Mouse (Mus musculus) thymus, postnatal 10 days (tissue): ENCODE data around the gene Tmem255b.

Experiments
- DNase-seq, 2 experiments: peaks; one replicate each; pipeline ENCODE4 v3.0.0; 2021; ENCODE audit warnings: low spot score in 2 of 2

Gene Tmem255b

GRCm38 (mm10) chr8:13434889-13435288, at the start of gene Tmem255b:
Gene Tmem255b, plus strand, starts transcription at chr8:13435189.
- no peak for DNase-seq

GRCm38 (mm10) chr8:13386366-13386765, 48.6 kb upstream of the Tmem255b start:
- DNase-seq, result no peak

- DNase-seq, result no peak
Measured at GRCm38 (mm10) chr8:13387728-13388127, 47.3 kb upstream of the Tmem255b start.

- no peak for DNase-seq
Measured at GRCm38 (mm10) chr8:13388744-13389143, 46.2 kb upstream of the Tmem255b start.

- DNase-seq, result no peak
Measured at GRCm38 (mm10) chr8:13393869-13394268, 41.1 kb upstream of the Tmem255b start.

- DNase-seq, result no peak
Measured at GRCm38 (mm10) chr8:13396725-13397124, 38.3 kb upstream of the Tmem255b start, which contains the start of gene Atp4b. Gene Atp4b, minus strand, starts transcription at chr8:13396825.

- DNase-seq, result no peak
Measured at GRCm38 (mm10) chr8:13403517-13403916, 31.5 kb upstream of the Tmem255b start.

- no peak for DNase-seq
Measured at GRCm38 (mm10) chr8:13404666-13405131, 30.3 kb upstream of the Tmem255b start, which contains the start of gene Grk1. Gene Grk1, plus strand, starts transcription at chr8:13405081.

- no peak for DNase-seq
Measured at GRCm38 (mm10) chr8:13406011-13406410, 29.0 kb upstream of the Tmem255b start.

- peak; percentile 44 to 78 for DNase-seq
Measured at GRCm38 (mm10) chr8:13411597-13411996, 23.4 kb upstream of the Tmem255b start.

- peak; percentile 19 to 67 for DNase-seq
Measured at GRCm38 (mm10) chr8:13412891-13413558, 22.0 kb upstream of the Tmem255b start.

- peak; percentile 29 to 38 for DNase-seq
Measured at GRCm38 (mm10) chr8:13413823-13414390, 21.1 kb upstream of the Tmem255b start.

GRCm38 (mm10) chr8:13415879-13416278, 19.1 kb upstream of the Tmem255b start:
- DNase-seq, result no peak

GRCm38 (mm10) chr8:13419111-13419639, 15.8 kb upstream of the Tmem255b start:
- DNase-seq, result no peak

GRCm38 (mm10) chr8:13420970-13421369, 14.0 kb upstream of the Tmem255b start:
- DNase-seq, result no peak

GRCm38 (mm10) chr8:13427351-13427750, 7.6 kb upstream of the Tmem255b start:
- no peak for DNase-seq

- DNase-seq, result peak; percentile 67 to 68
Measured at GRCm38 (mm10) chr8:13428156-13428555, 6.8 kb upstream of the Tmem255b start.

- no peak for DNase-seq
Measured at GRCm38 (mm10) chr8:13430412-13430811, 4.6 kb upstream of the Tmem255b start.

GRCm38 (mm10) chr8:13430866-13431265, 4.1 kb upstream of the Tmem255b start:
- DNase-seq, result no peak

GRCm38 (mm10) chr8:13433130-13433529, 1.9 kb upstream of the Tmem255b start:
- DNase-seq, result no peak

GRCm38 (mm10) chr8:13436052-13436451, 1.1 kb downstream of the Tmem255b start:
- no peak for DNase-seq

GRCm38 (mm10) chr8:13437531-13437930, 2.5 kb downstream of the Tmem255b start:
- no peak for DNase-seq

- no peak for DNase-seq
Measured at GRCm38 (mm10) chr8:13442152-13442551, 7.2 kb downstream of the Tmem255b start.
